Mouse (Mus musculus) cerebellum, adult 2 months (tissue): ENCODE measurements around the gene Sf3b3.

Experiments
- CTCF ChIP-seq: fragments of 200-500 bp; IDR thresholded peaks from 2 replicates; pipeline ENCODE4 v1.5.1; 2011; ENCODE audit warnings: low read depth, mild to moderate bottlenecking, control low read depth, low read length, moderate library complexity, borderline replicate concordance; ENCODE audit not compliant: insufficient read depth
- POLR2A ChIP-seq: fragments of 200-500 bp; IDR thresholded peaks from 2 replicates; pipeline ENCODE4 v1.6.1; 2011; ENCODE audit warnings: low read length, control low read depth, borderline replicate concordance; ENCODE audit not compliant: insufficient read depth

DNA sequence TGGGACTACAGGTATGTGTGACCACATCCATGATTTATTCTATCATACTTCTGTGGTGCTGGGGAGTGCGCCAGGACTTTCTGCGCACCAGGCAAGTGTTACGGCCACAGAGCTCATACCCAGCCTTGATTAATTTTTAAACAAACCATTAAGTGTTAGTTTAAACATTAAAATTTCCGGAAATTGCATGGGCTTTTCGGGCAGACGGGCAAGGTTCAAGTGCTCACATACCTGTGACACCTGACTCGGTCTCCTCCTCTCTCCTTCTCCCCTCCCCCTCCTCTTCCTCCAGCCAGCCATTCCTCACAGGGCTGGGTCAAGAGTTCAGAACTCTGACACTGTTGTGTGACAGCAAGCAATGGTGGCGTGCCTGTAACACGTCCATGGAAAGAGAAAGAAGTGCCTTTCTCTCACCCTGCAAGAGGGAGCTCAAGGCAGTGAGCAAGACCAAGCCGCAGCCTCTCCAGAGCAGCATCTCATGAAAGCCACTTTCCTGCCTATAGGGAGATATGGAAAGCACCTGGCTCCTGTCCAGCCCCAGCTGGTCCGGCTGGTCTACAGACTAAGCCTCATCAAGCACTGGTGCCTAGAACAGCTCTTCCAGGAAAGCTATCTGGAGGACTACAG lies 53.9 kb downstream of the Sf3b3 start:
- TF ChIP-seq CTCF (no peak), POLR2A (no peak)
